Mouse (Mus musculus) myocyte (in vitro differentiated cells): ENCODE data around the gene Csmd2. TPM values are rescaled to one million over a fixed set of nuclear protein-coding genes. Genes with fewer than 3 reads are reported as not detected.

ENCODE experiments used
- H3K27me3 ChIP-seq: one replicate; pipeline ENCODE4 v1.6.1; 2011; ENCODE audit not compliant: control insufficient read depth, insufficient read depth, insufficient read length
- H3K36me3 ChIP-seq: one replicate; pipeline ENCODE4 v1.6.1; 2011; ENCODE audit not compliant: control insufficient read depth, insufficient read depth
- H3K4me2 ChIP-seq: one replicate; pipeline ENCODE4 v1.6.1; 2011; ENCODE audit warnings: low read depth, control low read depth
- H3K4me3 ChIP-seq: one replicate; pipeline ENCODE4 v1.5.1; 2011; ENCODE audit warnings: mild to moderate bottlenecking, control low read depth, moderate library complexity
- H3K79me2 ChIP-seq: one replicate; pipeline ENCODE4 v1.6.1; 2011; ENCODE audit not compliant: control insufficient read depth, insufficient read depth
- H3ac ChIP-seq: one replicate; pipeline ENCODE4 v1.6.1; 2011; ENCODE audit not compliant: control insufficient read depth, insufficient read length
- CEBPB ChIP-seq: IDR thresholded peaks from 2 replicates; pipeline ENCODE4 v1.6.1; 2011; ENCODE audit warnings: mild to moderate bottlenecking, moderate library complexity; ENCODE audit not compliant: poor library complexity, insufficient read depth, severe bottlenecking
- E2F4 ChIP-seq: IDR thresholded peaks from one replicate; pipeline ENCODE4 v1.6.1; 2011; ENCODE audit warnings: mild to moderate bottlenecking, control low read depth, moderate library complexity; ENCODE audit not compliant: insufficient read depth
- MAX ChIP-seq: IDR thresholded peaks from one replicate; pipeline ENCODE4 v1.6.1; 2011; ENCODE audit warnings: low read depth, mild to moderate bottlenecking, control low read depth
- MYOD1 ChIP-seq, 3 experiments: IDR thresholded peaks; one replicate each; pipeline ENCODE4 v1.6.1; 2011; ENCODE audit warnings: control low read depth in 2 of 3, low read depth in 2 of 3, mild to moderate bottlenecking in 2 of 3, moderate library complexity in 1 of 3; ENCODE audit not compliant: insufficient read length in 2 of 3, control insufficient read depth in 1 of 3
- MYOG ChIP-seq, 3 experiments: IDR thresholded peaks; one replicate each; pipeline ENCODE4 v1.6.1; 2011; ENCODE audit warnings: control low read depth in 2 of 3, low read depth in 2 of 3, mild to moderate bottlenecking in 2 of 3; ENCODE audit not compliant: insufficient read length in 2 of 3, control insufficient read depth in 1 of 3, insufficient read depth in 1 of 3
- POLR2A ChIP-seq: IDR thresholded peaks from one replicate; pipeline ENCODE4 v1.6.1; 2011; ENCODE audit warnings: low read depth, mild to moderate bottlenecking, control low read depth, moderate library complexity; ENCODE audit not compliant: insufficient read length
- POLR2AphosphoS2 ChIP-seq: IDR thresholded peaks from one replicate; pipeline ENCODE4 v1.6.1; 2011; ENCODE audit warnings: low read depth, control low read depth; ENCODE audit not compliant: insufficient read length
- REST ChIP-seq: IDR thresholded peaks from one replicate; pipeline ENCODE4 v1.6.1; 2011; ENCODE audit warnings: mild to moderate bottlenecking, control low read depth, moderate library complexity; ENCODE audit not compliant: insufficient read depth, insufficient read length
- SRF ChIP-seq: IDR thresholded peaks from one replicate; pipeline ENCODE4 v1.6.1; 2011; ENCODE audit warnings: low read depth; ENCODE audit not compliant: control insufficient read depth, insufficient read length
- TCF12 ChIP-seq: IDR thresholded peaks from one replicate; pipeline ENCODE4 v1.6.1; 2011; ENCODE audit warnings: mild to moderate bottlenecking, control low read depth; ENCODE audit not compliant: poor library complexity, insufficient read depth, severe bottlenecking
- TCF3 ChIP-seq: IDR thresholded peaks from one replicate; pipeline ENCODE4 v1.6.1; 2011; ENCODE audit warnings: low read depth, control low read depth; ENCODE audit not compliant: insufficient read length
- USF1 ChIP-seq: IDR thresholded peaks from one replicate; pipeline ENCODE4 v1.6.1; 2011; ENCODE audit warnings: low read depth, mild to moderate bottlenecking, control low read depth, moderate library complexity
- polyA plus RNA-seq: library from polyadenylated mRNA; unstranded; fragments of >200 nt; fragmentation: generic; extraction: Trizol; gene quantifications from one replicate; pipeline ENCODE4 v1.2.1, GENCODE M21; 2012; ENCODE audit warnings: missing spikeins

Gene Csmd2
- polyA plus RNA-seq, 1 experiment = not detected

DNA sequence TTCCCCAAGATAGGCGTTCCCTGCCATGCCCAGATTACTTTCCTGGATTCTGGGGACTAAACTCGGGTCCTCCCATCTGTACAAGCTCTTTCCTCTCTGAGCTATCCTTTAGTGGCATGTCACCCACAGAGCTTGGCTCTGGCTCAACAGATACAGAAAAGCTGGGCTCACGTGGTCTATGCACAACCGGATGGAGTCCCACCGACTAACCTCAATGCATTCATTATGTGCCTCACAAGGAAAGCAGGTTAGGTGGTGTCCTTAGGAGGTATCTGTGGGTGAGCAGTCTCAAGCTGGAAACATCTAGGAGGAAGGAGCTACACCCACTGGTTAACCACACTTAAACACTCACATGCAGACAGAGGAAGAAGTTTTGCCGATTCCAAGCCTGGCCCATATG, 140.9 kb downstream of the Csmd2 start:
- Histone ChIP-seq H3K27me3 (no peaks in the 10 kb centered on the region), H3K79me2 (no peaks in the 10 kb centered on the region), H3ac (no peak overlapping the region), H3K4me3 (no peak overlapping the region), H3K4me2 (no peak overlapping the region), H3K36me3 (no peaks in the 10 kb centered on the region)
- no peak for TF ChIP-seq TCF12
- TF ChIP-seq POLR2A = no peak
- TF ChIP-seq SRF = no peak
- TF ChIP-seq E2F4 = no peak
- TF ChIP-seq TCF3 = no peak
- no peak for TF ChIP-seq MYOG (IDR thresholded peaks at IDR 0.05; ENCODE audit: control insufficient read depth in 1 of 3, insufficient read depth in 1 of 3, insufficient read length in 2 of 3, low read depth in 2 of 3)

DNA sequence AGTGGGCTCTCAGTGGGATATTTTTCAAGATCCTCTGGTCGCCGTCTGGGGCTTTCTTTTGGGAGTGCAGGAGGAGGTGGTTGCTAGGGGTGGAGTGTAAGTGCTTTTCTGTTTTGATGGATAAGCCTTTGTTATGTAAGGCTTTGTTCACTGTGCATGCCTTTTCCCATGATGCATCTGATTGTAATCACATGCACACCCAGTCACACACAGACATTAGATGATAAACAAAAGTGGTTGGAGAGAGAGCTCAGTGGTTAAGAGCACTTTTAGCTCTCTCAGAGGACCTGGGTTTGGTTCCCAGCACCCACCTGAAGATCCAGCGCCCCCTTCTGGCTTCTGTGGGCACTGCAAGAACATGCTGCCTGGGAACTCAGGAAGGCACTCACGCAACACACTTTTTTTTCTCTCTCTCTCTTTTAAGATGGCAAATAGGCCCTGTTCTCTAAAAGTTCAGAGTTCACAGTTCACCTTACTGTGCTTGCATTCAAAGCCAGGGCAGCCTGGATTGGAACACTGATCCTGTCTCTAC, 143.0 kb downstream of the Csmd2 start:
- no peaks in the 10 kb centered on the region for H3K79me2 ChIP-seq
- no peak for TF ChIP-seq E2F4
- no peak for TF ChIP-seq TCF3
- no peak for TF ChIP-seq USF1
- TF ChIP-seq POLR2AphosphoS2 = no peak
- no peak for TF ChIP-seq REST
- TF ChIP-seq MAX = no peak
- TF ChIP-seq TCF12 = no peak
- no peak for TF ChIP-seq CEBPB
- TF ChIP-seq MYOD1 (IDR thresholded peaks at IDR 0.05; ENCODE audit: control insufficient read depth in 1 of 3, insufficient read length in 2 of 3, low read depth in 2 of 3) = no peak
- TF ChIP-seq POLR2A = no peak
- no peak for TF ChIP-seq MYOG (IDR thresholded peaks at IDR 0.05; ENCODE audit: control insufficient read depth in 1 of 3, insufficient read depth in 1 of 3, insufficient read length in 2 of 3, low read depth in 2 of 3)
- no peak for TF ChIP-seq SRF
- no peak overlapping the region for H3ac ChIP-seq
- H3K4me2 ChIP-seq = no peak overlapping the region
- H3K4me3 ChIP-seq = no peak overlapping the region
- no peaks in the 10 kb centered on the region for H3K27me3 ChIP-seq
- H3K36me3 ChIP-seq = no peaks in the 10 kb centered on the region

DNA sequence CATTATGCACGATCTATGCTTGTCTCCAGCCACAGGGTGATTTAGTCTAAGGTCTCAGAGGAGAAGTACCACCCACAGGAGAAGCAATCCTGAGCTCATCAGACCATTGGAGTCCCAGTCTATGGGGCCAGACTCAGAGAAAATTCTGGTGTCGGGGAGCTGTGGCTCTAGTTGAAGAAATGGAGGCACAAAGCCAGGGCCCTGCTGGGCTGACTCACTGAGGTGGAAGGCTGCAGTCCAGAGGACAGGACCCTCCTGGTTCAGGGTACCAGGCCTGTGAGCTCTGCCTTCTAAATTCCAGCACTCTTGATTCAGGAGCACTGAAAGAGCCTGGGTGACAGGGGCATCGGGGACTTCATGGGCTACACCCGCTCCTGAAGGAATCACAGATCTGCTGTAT, 144.0 kb downstream of the Csmd2 start:
- Histone ChIP-seq H3K79me2 (no peaks in the 10 kb centered on the region), H3K4me2 (no peak overlapping the region), H3ac (no peak overlapping the region), H3K27me3 (no peaks in the 10 kb centered on the region), H3K36me3 (no peaks in the 10 kb centered on the region), H3K4me3 (no peak overlapping the region)
- TF ChIP-seq POLR2A (no peak), SRF (no peak), TCF12 (no peak), TCF3 (no peak), CEBPB (no peak), MYOD1 (IDR thresholded peaks at IDR 0.05; ENCODE audit: control insufficient read depth in 1 of 3, insufficient read length in 2 of 3, low read depth in 2 of 3) (no peak), USF1 (no peak), E2F4 (no peak), REST (no peak), POLR2AphosphoS2 (no peak), MYOG (IDR thresholded peaks at IDR 0.05; ENCODE audit: control insufficient read depth in 1 of 3, insufficient read depth in 1 of 3, insufficient read length in 2 of 3, low read depth in 2 of 3) (no peak), MAX (no peak)

DNA sequence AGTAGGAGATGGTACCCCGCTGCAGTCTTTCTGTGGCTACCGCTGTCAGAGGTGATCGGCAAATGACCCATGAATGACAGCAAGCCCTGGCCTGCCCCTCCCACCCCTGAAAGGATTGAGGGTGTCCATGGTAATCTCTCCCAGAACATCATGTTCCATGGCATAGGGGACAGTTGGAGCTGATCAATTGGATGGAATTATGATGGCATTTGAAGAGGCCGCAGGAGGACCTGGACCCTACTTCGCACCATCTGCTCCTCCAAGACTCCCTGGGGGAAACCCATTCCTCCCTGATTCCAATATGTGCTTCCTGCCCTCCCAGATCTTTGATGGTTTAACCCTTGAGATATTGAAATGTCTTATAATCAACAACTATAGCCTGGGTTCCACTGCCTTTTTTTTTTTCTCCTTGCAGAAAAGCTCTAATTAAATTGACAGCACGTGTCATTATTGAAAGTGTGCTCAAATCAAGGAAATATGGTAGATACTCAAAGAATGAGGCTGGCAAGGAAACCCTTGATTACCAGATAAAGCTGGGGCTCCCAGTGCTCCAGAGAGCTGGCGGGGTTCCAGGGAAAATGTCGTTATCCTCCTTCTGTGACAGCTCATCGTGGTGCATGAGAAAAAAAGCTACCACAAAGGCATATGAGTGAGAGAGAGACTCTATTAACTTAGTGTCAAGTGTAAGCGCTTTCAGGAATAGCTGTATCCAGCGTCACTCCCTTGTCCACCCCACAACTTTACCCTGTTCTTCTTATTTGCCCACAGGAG, 145.4 kb downstream of the Csmd2 start:
- no peaks in the 10 kb centered on the region for H3K27me3 ChIP-seq
- TF ChIP-seq TCF12 (no peak), REST (no peak), TCF3 (no peak), SRF (no peak), POLR2A (no peak), MYOG (IDR thresholded peaks at IDR 0.05; ENCODE audit: control insufficient read depth in 1 of 3, insufficient read depth in 1 of 3, insufficient read length in 2 of 3, low read depth in 2 of 3) (no peak), MYOD1 (IDR thresholded peaks at IDR 0.05; ENCODE audit: control insufficient read depth in 1 of 3, insufficient read length in 2 of 3, low read depth in 2 of 3) (no peak), MAX (no peak), E2F4 (no peak), POLR2AphosphoS2 (no peak), CEBPB (no peak), USF1 (no peak)
- H3K36me3 ChIP-seq = no peaks in the 10 kb centered on the region
- no peaks in the 10 kb centered on the region for H3K79me2 ChIP-seq
- H3K4me2 ChIP-seq = no peak overlapping the region
- no peak overlapping the region for H3ac ChIP-seq
- no peak overlapping the region for H3K4me3 ChIP-seq
